Mouse (Mus musculus) gastrocnemius, adult 2 months (tissue): ENCODE measurements around the gene Farsb. TPM values are rescaled to one million over a fixed set of nuclear protein-coding genes. Genes with fewer than 3 reads are reported as not detected.

Source experiments
- DNase-seq: peaks from one replicate; pipeline ENCODE4 v3.0.0; 2022
- H3K27ac ChIP-seq: fragments of 200-600 bp; 2 replicates; pipeline ENCODE4 v1.8.1; 2022; ENCODE audit warnings: mild to moderate bottlenecking
- H3K4me3 ChIP-seq: fragments of 200-600 bp; 2 replicates; pipeline ENCODE4 v1.8.1; 2022; ENCODE audit warnings: mild to moderate bottlenecking, moderate library complexity
- CTCF ChIP-seq: fragments of 200-600 bp; IDR thresholded peaks from 2 replicates; pipeline ENCODE4 v1.8.1; 2022; ENCODE audit warnings: antibody characterized with exemption, mild to moderate bottlenecking, moderate library complexity
- intact Hi-C: fragments of 180-260 bp; cut with DNase I; formaldehyde crosslinking; loops from one replicate; pipeline ENCODE4 v1.15.1; 2025
- total RNA-seq, 2 experiments: library from RNA; stranded (reverse); gene quantifications; 2 replicates each; pipeline ENCODE4 v1.2.3; 2021

Farsb gene
- total RNA-seq, 2 experiments from 2014 or later = 58.4 to 62.8 TPM

GRCm38 (mm10) chr1:78425793-78426700 is 62.6 kb downstream of the Farsb start:
- TF ChIP-seq CTCF = no peak
- peak; percentile 65 for DNase-seq
- H3K27ac ChIP-seq = peak overlapping the region; percentile 93
- peak overlapping the region; percentile 16 for H3K4me3 ChIP-seq
- intact Hi-C loops = loop anchor here (10.0 kb wide), 1 partner anchor 211 kb away; no protein-coding TSS in a partner anchor

- DNase-seq = no peak
- Histone ChIP-seq H3K4me3 (peak overlapping the region; percentile 16), H3K27ac (peak overlapping the region; percentile 93)
- TF ChIP-seq CTCF = no peak
- intact Hi-C loops = loop anchor here (10.0 kb wide), 1 partner anchor 211 kb away; no protein-coding TSS in a partner anchor
Observed at GRCm38 (mm10) chr1:78425309-78425708, 63.4 kb downstream of the Farsb start.

GRCm38 (mm10) chr1:78424848-78425247 is 63.8 kb downstream of the Farsb start:
- intact Hi-C loops = loop anchor here (10.0 kb wide), 1 partner anchor 210 kb away; no protein-coding TSS in a partner anchor
- H3K4me3 ChIP-seq = no peak overlapping the region
- peak overlapping the region; percentile 93 for H3K27ac ChIP-seq
- no peak for TF ChIP-seq CTCF
- no peak for DNase-seq

GRCm38 (mm10) chr1:78422576-78422975 is 66.1 kb downstream of the Farsb start:
- no peak for DNase-seq
- intact Hi-C loops = loop anchor here (10.0 kb wide), 1 partner anchor 208 kb away; no protein-coding TSS in a partner anchor
- Histone ChIP-seq H3K4me3 (no peak overlapping the region), H3K27ac (no peak overlapping the region)
- no peak for TF ChIP-seq CTCF

GRCm38 (mm10) chr1:78421749-78422148 is 66.9 kb downstream of the Farsb start:
- Histone ChIP-seq H3K4me3 (no peak overlapping the region), H3K27ac (no peak overlapping the region)
- DNase-seq = no peak
- TF ChIP-seq CTCF = no peak
- intact Hi-C loops = loop anchor here (10.0 kb wide), 1 partner anchor 207 kb away; no protein-coding TSS in a partner anchor

- intact Hi-C loops = loop anchor here (10.0 kb wide), 1 partner anchor 205 kb away; no protein-coding TSS in a partner anchor
Observed at GRCm38 (mm10) chr1:78420271-78420670, 68.4 kb downstream of the Farsb start.

GRCm38 (mm10) chr1:78419593-78419992 is 69.1 kb downstream of the Farsb start:
- Histone ChIP-seq H3K27ac (no peak overlapping the region), H3K4me3 (no peak overlapping the region)
- peak; percentile 80 for DNase-seq
- intact Hi-C loops = loop anchor here (2.0 kb wide), 1 partner anchor 441 kb away; no protein-coding TSS in a partner anchor
- TF ChIP-seq CTCF = peak; percentile 86

More at GRCm38 (mm10) chr1:78420271-78420670, 68.4 kb downstream of the Farsb start:
- Histone ChIP-seq H3K4me3 (no peak overlapping the region), H3K27ac (no peak overlapping the region)
- no peak for TF ChIP-seq CTCF
- no peak for DNase-seq

GRCm38 (mm10) chr1:78417154-78417911 is 71.4 kb downstream of the Farsb start:
- DNase-seq = no peak
- TF ChIP-seq CTCF = no peak
- H3K27ac ChIP-seq = no peak overlapping the region
- no peak overlapping the region for H3K4me3 ChIP-seq
- intact Hi-C loops = no loop called here

- intact Hi-C loops = no loop called here
- no peak for TF ChIP-seq CTCF
- no peak for DNase-seq
- Histone ChIP-seq H3K27ac (no peak overlapping the region), H3K4me3 (no peak overlapping the region)
Observed at GRCm38 (mm10) chr1:78414421-78414820, 74.3 kb downstream of the Farsb start.

- no peak overlapping the region; the same call in 1 of the 2 replicates for H3K4me3 ChIP-seq
- TF ChIP-seq CTCF = no peak
- intact Hi-C loops = no loop called here
- DNase-seq = no peak
- no peak overlapping the region for H3K27ac ChIP-seq
Observed at GRCm38 (mm10) chr1:78412668-78413067, 76.0 kb downstream of the Farsb start.

- DNase-seq = no peak
- H3K27ac ChIP-seq = no peak overlapping the region
- intact Hi-C loops = no loop called here
- no peak overlapping the region for H3K4me3 ChIP-seq
- TF ChIP-seq CTCF = no peak
Observed at GRCm38 (mm10) chr1:78409396-78409795, 79.3 kb downstream of the Farsb start.

- no peak for TF ChIP-seq CTCF
- no peak overlapping the region for H3K4me3 ChIP-seq
- intact Hi-C loops = no loop called here
Observed at GRCm38 (mm10) chr1:78401413-78401812, 87.3 kb downstream of the Farsb start.

More at GRCm38 (mm10) chr1:78401413-78401812, 87.3 kb downstream of the Farsb start:
- H3K27ac ChIP-seq = no peak overlapping the region
- no peak for DNase-seq
